Mouse (Mus musculus): ENCODE measurements at regions not wholly inside any gene's neighbourhood (a gene's known extent, or its start where the extent isn't known, plus 50 kb on each side); places are given as distances from the start of the nearest gene placed in this dataset.

GRCm38 (mm10) chr5:147778557-147778956 lies 52.7 kb upstream of the Flt1 start:
- H3K9me3 ChIP-seq (replicated peaks; ENCODE audit: insufficient read depth, low read length), result no peaks in the 10 kb centered on the region
- no peaks in the 10 kb centered on the region for H3K4me1 ChIP-seq (ENCODE audit: control insufficient read depth in 1 of 2, insufficient read depth in 2 of 2, low read length in 2 of 2)
- no peak overlapping the region for H3K27ac ChIP-seq (ENCODE audit: control insufficient read depth, low read depth, low read length)
- no peaks in the 10 kb centered on the region for H3K79me2 ChIP-seq (ENCODE audit: control insufficient read depth, insufficient read depth, low read length, poor library complexity)
- DNase-seq (ENCODE audit: low read depth, low spot score), result no peak
- no peak overlapping the region for H3K9ac ChIP-seq (ENCODE audit: control insufficient read depth, low read depth, low read length, poor library complexity, severe bottlenecking)
- no peak for TF ChIP-seq TBP (IDR thresholded peaks at IDR 0.05; ENCODE audit: low read depth, low read length)
- TF ChIP-seq GABPA (IDR thresholded peaks at IDR 0.05; ENCODE audit: low read depth, low read length), result no peak
- TF ChIP-seq SMC3 (IDR thresholded peaks at IDR 0.05; ENCODE audit: low read depth, low read length), result no peak
- no peak for TF ChIP-seq MXI1 (IDR thresholded peaks at IDR 0.05; ENCODE audit: low read depth, low read length)
- no peak for TF ChIP-seq USF1 (IDR thresholded peaks at IDR 0.05; ENCODE audit: low read depth, low read length)
- TF ChIP-seq POLR2AphosphoS5 (IDR thresholded peaks at IDR 0.05; ENCODE audit: borderline replicate concordance, low read depth, low read length), result no peak
- no peak for TF ChIP-seq POLR2A (IDR thresholded peaks at IDR 0.05; ENCODE audit: control insufficient read depth in 1 of 2, insufficient read depth in 1 of 2, low read depth in 1 of 2, low read length in 2 of 2, poor library complexity in 1 of 2)
- TF ChIP-seq MYC (IDR thresholded peaks at IDR 0.05; ENCODE audit: low read depth, low read length), result no peak
- TF ChIP-seq RCOR1 (IDR thresholded peaks at IDR 0.05; ENCODE audit: low read depth, low read length), result no peak
- no peak for TF ChIP-seq MEF2A (IDR thresholded peaks at IDR 0.05; ENCODE audit: extremely low read depth, insufficient replicate concordance, low read depth, low read length, poor library complexity, severe bottlenecking)
- no peak for TF ChIP-seq ETS1 (IDR thresholded peaks at IDR 0.05; ENCODE audit: low read depth, low read length)
- TF ChIP-seq UBTF (IDR thresholded peaks at IDR 0.05; ENCODE audit: borderline replicate concordance, insufficient read depth, low read depth, low read length), result no peak
- TF ChIP-seq POLR2AphosphoS2 (IDR thresholded peaks at IDR 0.05; ENCODE audit: low read length), result no peak
- no peak for TF ChIP-seq MAZ (IDR thresholded peaks at IDR 0.05; ENCODE audit: low read depth, low read length)
- no peak for TF ChIP-seq KAT2A (conservative IDR thresholded peaks at IDR 0.05; ENCODE audit: low read depth, low read length)
- TF ChIP-seq RAD21 (IDR thresholded peaks at IDR 0.05; ENCODE audit: low read depth, low read length), result no peak
- TF ChIP-seq TCF12 (IDR thresholded peaks at IDR 0.05; ENCODE audit: low read depth, low read length), result no peak
- no peak for TF ChIP-seq E2F4 (IDR thresholded peaks at IDR 0.05; ENCODE audit: borderline replicate concordance, low read depth, low read length)
- TF ChIP-seq CTCF (IDR thresholded peaks at IDR 0.05 in 2 of 3, conservative IDR thresholded peaks at IDR 0.05 in 1 of 3; ENCODE audit: control insufficient read depth in 1 of 3, insufficient read depth in 1 of 3, low read depth in 2 of 3, low read length in 3 of 3, poor library complexity in 1 of 3, severe bottlenecking in 1 of 3), result no peak
- TF ChIP-seq HCFC1 (IDR thresholded peaks at IDR 0.05; ENCODE audit: low read depth, low read length), result no peak
- no peaks in the 10 kb centered on the region for H3K36me3 ChIP-seq (ENCODE audit: control insufficient read depth in 1 of 2, insufficient read depth in 2 of 2, low read length in 2 of 2)
- no peak overlapping the region for H3K4me3 ChIP-seq (ENCODE audit: control insufficient read depth in 1 of 2, insufficient read depth in 1 of 2, low read depth in 2 of 2, low read length in 2 of 2)
- H3K27me3 ChIP-seq (ENCODE audit: control insufficient read depth in 1 of 2, insufficient read depth in 2 of 2, low read length in 2 of 2), result no peaks in the 10 kb centered on the region

All from MEL (cell line).